Mouse (Mus musculus): ENCODE results near the gene Eln. TPM values are rescaled to one million over a fixed set of nuclear protein-coding genes. Genes with fewer than 3 reads are reported as not detected.
A peak's percentile ranks its signal among the peaks of the same experiment; 100 is the strongest.

Eln gene
- total and polyA plus RNA-seq, 3 experiments = not detected

GRCm38 (mm10) chr5:134747947-134748618 lies 960 bp upstream of the Eln start:
- Histone ChIP-seq H3K4me3 (ENCODE audit: control insufficient read depth in 1 of 2, insufficient read depth in 1 of 2, low read depth in 2 of 2, low read length in 2 of 2) (no peak overlapping the region), H3K79me2 (ENCODE audit: control insufficient read depth, insufficient read depth, low read length, poor library complexity) (no peaks in the 10 kb centered on the region), H3K27me3 (ENCODE audit: control insufficient read depth in 1 of 2, insufficient read depth in 2 of 2, low read length in 2 of 2) (no peaks in the 10 kb centered on the region), H3K9ac (ENCODE audit: control insufficient read depth, low read depth, low read length, poor library complexity, severe bottlenecking) (no peak overlapping the region), H3K27ac (ENCODE audit: control insufficient read depth, low read depth, low read length) (no peak overlapping the region), H3K4me1 (ENCODE audit: control insufficient read depth in 1 of 2, insufficient read depth in 2 of 2, low read length in 2 of 2) (peaks cover 0 to 3% of the 10 kb centered on the region in 2 experiments; a peak in 1 of 4 replicates), H3K9me3 (replicated peaks; ENCODE audit: insufficient read depth, low read length) (no peaks in the 10 kb centered on the region), H3K36me3 (ENCODE audit: control insufficient read depth in 1 of 2, insufficient read depth in 2 of 2, low read length in 2 of 2) (no peaks in the 10 kb centered on the region)
- TF ChIP-seq SMC3 (IDR thresholded peaks at IDR 0.05; ENCODE audit: low read depth, low read length) (peak; percentile 52), RAD21 (IDR thresholded peaks at IDR 0.05; ENCODE audit: low read depth, low read length) (peak; percentile 46), USF2 (IDR thresholded peaks at IDR 0.05; ENCODE audit: borderline replicate concordance in 1 of 2, insufficient read depth in 1 of 2, low read depth in 1 of 2, low read length in 2 of 2) (no peak), CTCF (IDR thresholded peaks at IDR 0.05 in 2 of 3, conservative IDR thresholded peaks at IDR 0.05 in 1 of 3; ENCODE audit: control insufficient read depth in 1 of 3, insufficient read depth in 1 of 3, low read depth in 2 of 3, low read length in 3 of 3, poor library complexity in 1 of 3, severe bottlenecking in 1 of 3) (peak; percentile 75 to 97 (median 86)), TCF12 (IDR thresholded peaks at IDR 0.05; ENCODE audit: low read depth, low read length) (no peak), POLR2AphosphoS5 (IDR thresholded peaks at IDR 0.05; ENCODE audit: borderline replicate concordance, low read depth, low read length) (no peak), MAX (IDR thresholded peaks at IDR 0.05; ENCODE audit: low read length) (no peak)
- peak; percentile 64 for DNase-seq (ENCODE audit: low read depth, low spot score)

- TF ChIP-seq ZC3H11A (IDR thresholded peaks at IDR 0.05; ENCODE audit: low read depth, low read length) (no peak), BHLHE40 (IDR thresholded peaks at IDR 0.05; ENCODE audit: borderline replicate concordance, low read depth, low read length) (no peak), ETS1 (IDR thresholded peaks at IDR 0.05; ENCODE audit: low read depth, low read length) (no peak), EP300 (IDR thresholded peaks at IDR 0.05; ENCODE audit: low read depth in 1 of 2, low read length in 2 of 2) (no peak), MYC (IDR thresholded peaks at IDR 0.05; ENCODE audit: low read depth, low read length) (no peak), ZMIZ1 (IDR thresholded peaks at IDR 0.05; ENCODE audit: low read depth, low read length) (no peak), NELFE (IDR thresholded peaks at IDR 0.05; ENCODE audit: low read depth, low read length) (no peak), USF2 (IDR thresholded peaks at IDR 0.05; ENCODE audit: borderline replicate concordance in 1 of 2, insufficient read depth in 1 of 2, low read depth in 1 of 2, low read length in 2 of 2) (no peak), UBTF (IDR thresholded peaks at IDR 0.05; ENCODE audit: borderline replicate concordance, insufficient read depth, low read depth, low read length) (no peak), TBP (IDR thresholded peaks at IDR 0.05; ENCODE audit: low read depth, low read length) (no peak), JUND (IDR thresholded peaks at IDR 0.05; ENCODE audit: low read depth, low read length) (no peak), GATA1 (IDR thresholded peaks at IDR 0.05; ENCODE audit: low read depth, low read length) (no peak), MAFK (IDR thresholded peaks at IDR 0.05; ENCODE audit: borderline replicate concordance, low read depth, low read length) (no peak), POLR2AphosphoS5 (IDR thresholded peaks at IDR 0.05; ENCODE audit: borderline replicate concordance, low read depth, low read length) (no peak), POLR2A (IDR thresholded peaks at IDR 0.05; ENCODE audit: control insufficient read depth in 1 of 2, insufficient read depth in 1 of 2, low read depth in 1 of 2, low read length in 2 of 2, poor library complexity in 1 of 2) (no peak), ZNF384 (IDR thresholded peaks at IDR 0.05; ENCODE audit: low read depth, low read length) (no peak), ELF1 (IDR thresholded peaks at IDR 0.05; ENCODE audit: low read depth, low read length) (no peak), KAT2A (conservative IDR thresholded peaks at IDR 0.05; ENCODE audit: low read depth, low read length) (no peak)
- Histone ChIP-seq H3K27ac (ENCODE audit: control insufficient read depth, low read depth, low read length) (no peak overlapping the region), H3K4me3 (ENCODE audit: control insufficient read depth in 1 of 2, insufficient read depth in 1 of 2, low read depth in 2 of 2, low read length in 2 of 2) (no peak overlapping the region), H3K36me3 (ENCODE audit: control insufficient read depth in 1 of 2, insufficient read depth in 2 of 2, low read length in 2 of 2) (no peaks in the 10 kb centered on the region), H3K79me2 (ENCODE audit: control insufficient read depth, insufficient read depth, low read length, poor library complexity) (no peaks in the 10 kb centered on the region), H3K27me3 (ENCODE audit: control insufficient read depth in 1 of 2, insufficient read depth in 2 of 2, low read length in 2 of 2) (no peaks in the 10 kb centered on the region), H3K4me1 (ENCODE audit: control insufficient read depth in 1 of 2, insufficient read depth in 2 of 2, low read length in 2 of 2) (peaks cover 0 to 3% of the 10 kb centered on the region in 2 experiments; a peak in 1 of 4 replicates), H3K9ac (ENCODE audit: control insufficient read depth, low read depth, low read length, poor library complexity, severe bottlenecking) (no peak overlapping the region), H3K9me3 (replicated peaks; ENCODE audit: insufficient read depth, low read length) (no peaks in the 10 kb centered on the region)
- no peak for DNase-seq (ENCODE audit: low read depth, low spot score)
These were observed 380 bp upstream of the Eln start for GRCm38 (mm10) chr5:134747512-134747893.

All from MEL (cell line).